Mouse (Mus musculus) heart, postnatal 36 days (tissue): Measurements from ENCODE around the gene Eno1. TPM values are rescaled to one million over a fixed set of nuclear protein-coding genes. Genes with fewer than 3 reads are reported as not detected.

Experiments
- DNase-seq, 2 experiments: peaks; one replicate each; pipeline ENCODE4 v3.0.0; 2021 to 2022
- intact Hi-C: fragments of 180-260 bp; cut with DNase I; formaldehyde crosslinking; loops from one replicate; pipeline ENCODE4 v1.15.1; 2025
- total RNA-seq, 2 experiments: library from RNA; stranded (reverse); gene quantifications; 2 replicates each; pipeline ENCODE4 v1.2.3; 2021

Gene Eno1
- total RNA-seq: 100 to 1,000 TPM; 106 to 108 TPM

DNA sequence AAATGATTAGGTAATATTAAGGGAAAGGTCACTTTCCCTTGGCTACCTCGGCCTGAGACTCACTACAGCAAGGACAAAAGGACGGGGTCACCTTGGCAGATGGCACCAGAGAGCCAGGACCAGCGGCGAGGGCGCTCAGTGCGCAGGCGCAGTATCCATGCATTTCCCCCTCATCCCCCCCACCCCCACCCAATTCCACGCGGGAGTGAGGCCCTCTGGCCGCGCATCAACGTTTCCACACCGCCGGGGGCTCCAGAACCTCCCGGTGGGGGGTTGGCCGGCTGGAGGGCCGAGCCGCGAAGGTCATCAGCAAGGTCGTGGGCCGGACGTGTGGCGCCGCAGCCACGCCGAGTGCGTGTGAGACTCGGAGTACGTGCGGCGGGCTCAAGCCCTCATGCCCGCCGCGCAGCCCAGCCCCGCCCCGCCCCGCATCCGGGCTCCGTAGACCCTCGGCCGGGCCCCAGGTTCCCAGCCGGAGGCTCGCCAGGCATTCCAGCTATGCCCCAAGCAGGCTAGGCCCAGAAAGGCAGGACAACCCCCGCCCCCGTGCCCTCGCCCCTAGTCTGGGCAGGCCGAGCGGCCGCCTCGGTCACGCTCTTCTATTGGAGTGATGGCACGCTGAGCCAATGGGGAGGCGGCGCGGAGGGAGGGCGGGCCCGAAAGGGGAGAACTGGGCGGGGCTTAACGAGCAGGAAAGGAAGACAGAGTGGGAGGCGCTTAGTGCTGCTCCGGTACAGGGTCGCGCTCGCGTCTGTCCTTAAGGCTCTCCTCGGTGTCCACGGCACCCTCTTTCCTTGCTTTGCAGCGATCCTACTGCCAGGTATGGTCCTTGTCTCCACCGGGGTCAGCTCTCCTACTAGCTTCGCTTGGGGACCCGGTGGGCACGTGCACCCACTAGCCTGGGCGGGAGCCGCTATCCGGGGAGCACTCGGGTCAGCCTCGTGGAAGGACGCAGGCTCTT, at the start of gene Eno1:
TSS of gene Eno1 (plus strand) at position 201 of the 961 bp plus-strand sequence.
- DNase-seq: peak; percentile 97 to 99
- intact Hi-C loops: no loop called here

DNA sequence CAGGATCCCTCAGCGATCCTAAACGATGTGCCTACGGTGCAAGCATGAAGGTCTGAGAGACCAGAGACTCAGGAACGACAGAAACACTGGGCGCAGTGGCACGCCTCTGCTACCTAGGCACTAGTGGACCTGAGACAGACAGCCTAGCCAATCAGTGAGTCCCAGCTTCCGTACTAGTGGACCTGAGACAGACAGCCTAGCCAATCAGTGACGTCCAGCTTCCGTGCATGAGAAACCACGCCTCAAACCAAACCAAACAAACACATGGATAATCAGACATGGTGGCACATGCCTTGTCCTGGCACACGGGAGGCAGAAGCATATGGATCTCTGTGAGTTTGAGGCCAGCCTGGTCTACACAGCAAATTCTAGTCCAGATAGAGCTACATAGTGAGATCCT, 48.3 kb upstream of the Eno1 start:
- intact Hi-C loops: no loop called here
- DNase-seq: no peak

- intact Hi-C loops: no loop called here
- DNase-seq: no peak
Measured at GRCm38 (mm10) chr4:150192199-150192598, 44.3 kb upstream of the Eno1 start.

- DNase-seq: peak; percentile 26 to 60
- intact Hi-C loops: no loop called here
Measured at GRCm38 (mm10) chr4:150193915-150194314, 42.6 kb upstream of the Eno1 start.

DNA sequence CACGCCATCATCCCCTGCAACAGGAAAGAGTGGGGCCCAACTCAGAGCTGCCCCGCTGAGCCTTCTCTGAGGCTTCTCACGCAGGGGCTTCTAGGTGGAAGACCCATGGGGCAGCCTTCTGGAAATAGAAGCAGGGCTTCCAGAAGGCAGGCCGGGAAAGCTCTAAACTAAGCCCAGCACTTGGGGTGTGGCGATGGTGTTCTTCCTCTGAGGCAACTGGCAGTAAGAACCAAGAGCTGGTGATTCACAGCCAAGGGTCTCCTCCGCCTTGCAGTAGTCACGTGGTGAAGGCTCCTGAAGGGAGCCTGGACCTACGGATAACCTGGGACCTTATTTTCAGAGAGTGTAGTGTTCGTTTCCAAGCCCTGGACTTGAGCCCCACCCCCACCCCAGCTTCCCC, 38.3 kb upstream of the Eno1 start:
- no peak for DNase-seq
- intact Hi-C loops: no loop called here

- no peak for DNase-seq
- intact Hi-C loops: no loop called here
Measured at GRCm38 (mm10) chr4:150201232-150201631, 35.3 kb upstream of the Eno1 start, which contains the start of gene Car6. Gene Car6, minus strand, starts transcription at chr4:150201332.

- DNase-seq: no peak
- intact Hi-C loops: no loop called here
Measured at GRCm38 (mm10) chr4:150202702-150203101, 33.8 kb upstream of the Eno1 start.

DNA sequence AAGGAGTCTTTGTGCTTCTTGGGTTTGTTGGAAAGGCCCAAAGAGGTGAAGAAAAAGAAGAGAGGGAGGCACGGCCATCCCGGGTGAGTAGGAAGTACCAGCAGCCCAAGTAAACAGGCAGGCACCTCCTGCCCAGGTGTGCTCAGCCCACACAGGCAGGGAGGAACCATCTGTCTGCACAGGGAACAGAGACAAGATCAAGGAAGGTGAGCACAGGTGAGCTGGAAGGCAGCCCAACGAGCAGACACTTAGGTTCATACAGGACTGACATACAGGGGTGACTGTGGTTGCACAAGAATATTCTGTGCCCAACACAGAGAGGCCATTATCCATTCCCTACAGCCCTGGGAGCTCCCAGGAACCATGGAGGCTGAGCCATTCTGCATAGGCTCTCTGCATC, 31.6 kb upstream of the Eno1 start:
- no peak for DNase-seq
- intact Hi-C loops: no loop called here

GRCm38 (mm10) chr4:150209751-150210150, 26.8 kb upstream of the Eno1 start:
- intact Hi-C loops: no loop called here
- no peak for DNase-seq

- DNase-seq: no peak
- intact Hi-C loops: no loop called here
Measured at GRCm38 (mm10) chr4:150210306-150210705, 26.2 kb upstream of the Eno1 start.

DNA sequence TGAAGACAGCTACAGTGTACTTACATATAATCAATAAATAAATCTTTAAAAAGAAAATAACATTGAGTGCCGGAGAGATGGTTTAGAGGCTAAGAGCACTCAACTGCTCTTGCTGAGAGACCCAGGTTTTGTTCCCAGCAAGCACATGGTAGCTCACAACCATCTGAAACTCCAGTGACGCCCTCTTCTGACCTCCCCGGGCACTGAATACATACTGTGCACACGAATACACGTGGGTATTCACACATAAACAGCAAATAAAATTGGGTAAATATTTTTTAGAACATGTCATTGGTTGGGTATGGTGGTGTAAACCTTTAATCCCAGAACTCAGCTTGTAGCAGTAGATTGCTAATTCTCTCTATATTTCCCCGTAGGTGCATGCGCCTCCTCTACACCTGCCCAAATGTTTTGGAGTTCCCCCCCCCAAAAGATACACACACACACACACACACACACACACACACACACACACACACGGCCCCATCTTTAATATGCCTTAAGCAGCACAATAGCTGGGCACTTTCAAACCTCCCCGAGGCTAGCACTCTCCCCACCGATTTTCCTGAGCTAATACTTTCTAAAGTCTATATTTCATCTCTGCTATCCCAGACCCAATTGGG, 24.5 kb upstream of the Eno1 start:
- no peak for DNase-seq
- intact Hi-C loops: no loop called here

- intact Hi-C loops: no loop called here
- DNase-seq: peak; percentile 21 to 40
Measured at GRCm38 (mm10) chr4:150212553-150212971, 24.0 kb upstream of the Eno1 start.

GRCm38 (mm10) chr4:150213910-150214309, 22.6 kb upstream of the Eno1 start:
- intact Hi-C loops: no loop called here

DNA sequence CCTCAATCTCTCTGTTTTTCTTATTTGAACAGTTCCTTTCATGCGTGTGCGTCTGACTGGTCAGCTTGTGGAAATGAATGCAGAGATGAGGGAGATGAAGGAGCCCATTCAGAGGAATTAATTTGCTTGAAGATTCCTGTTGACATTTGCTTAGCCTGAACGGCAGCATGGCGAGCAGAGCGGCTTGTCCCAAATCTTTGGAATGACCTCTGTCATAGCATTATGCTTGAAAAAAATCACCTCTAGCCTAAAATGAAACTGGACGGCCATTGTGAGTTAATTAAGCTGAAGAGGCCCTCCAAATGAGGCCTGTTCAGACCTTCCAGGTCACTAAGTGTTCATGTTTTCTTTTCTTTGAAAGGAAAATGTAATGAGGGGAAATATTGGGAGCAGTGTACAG, 20.1 kb upstream of the Eno1 start:
- DNase-seq: no peak
- intact Hi-C loops: loop anchor here (5.0 kb wide), 1 partner anchor 79 kb away; no protein-coding TSS in a partner anchor

More at GRCm38 (mm10) chr4:150213910-150214309, 22.6 kb upstream of the Eno1 start:
- no peak for DNase-seq

DNA sequence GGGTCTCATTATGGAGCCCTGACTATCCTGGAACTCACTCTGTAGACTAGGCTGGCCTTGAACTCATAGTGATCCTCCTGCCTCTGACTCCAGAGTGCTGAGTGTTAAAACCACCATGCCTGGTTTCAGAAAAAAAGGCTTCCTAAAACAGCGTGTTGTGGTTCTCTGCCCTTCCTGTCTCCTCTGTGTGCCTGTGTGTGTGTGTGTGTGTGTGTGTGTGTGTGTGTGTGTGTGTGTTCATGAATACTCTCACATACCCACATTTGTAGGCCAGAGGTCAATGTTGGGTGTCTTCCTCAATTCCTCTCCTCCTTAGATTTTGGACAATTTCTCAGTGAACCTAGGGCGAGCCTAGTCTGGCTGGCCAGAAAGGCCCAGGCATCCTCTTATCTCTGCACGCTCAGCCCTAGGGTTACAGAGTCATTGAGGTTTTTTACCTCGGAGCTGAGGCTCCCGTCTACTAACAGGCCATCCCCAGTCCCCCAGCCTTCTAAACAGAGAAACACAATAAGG, 19.4 kb upstream of the Eno1 start:
- DNase-seq: no peak
- intact Hi-C loops: loop anchor here (5.0 kb wide), 1 partner anchor 80 kb away; no protein-coding TSS in a partner anchor

- DNase-seq: no peak
- intact Hi-C loops: loop anchor here (5.0 kb wide), 1 partner anchor 81 kb away; no protein-coding TSS in a partner anchor
Measured at GRCm38 (mm10) chr4:150217935-150218334, 18.6 kb upstream of the Eno1 start.

GRCm38 (mm10) chr4:150219501-150220292, 16.8 kb upstream of the Eno1 start:
- intact Hi-C loops: loop anchor here (1.0 to 5.0 kb wide), 3 partner anchors 27 to 82 kb away; no protein-coding TSS in a partner anchor
- DNase-seq: peak; percentile 46 to 65

GRCm38 (mm10) chr4:150220584-150220983, 15.9 kb upstream of the Eno1 start:
- DNase-seq: no peak
- intact Hi-C loops: loop anchor here (2.0 kb wide), 1 partner anchor 26 kb away; no protein-coding TSS in a partner anchor

GRCm38 (mm10) chr4:150221017-150221640, 15.4 kb upstream of the Eno1 start:
- intact Hi-C loops: loop anchor here (2.0 kb wide), 1 partner anchor 26 kb away; no protein-coding TSS in a partner anchor
- no peak for DNase-seq

GRCm38 (mm10) chr4:150223830-150224229, 12.7 kb upstream of the Eno1 start:
- intact Hi-C loops: no loop called here
- no peak for DNase-seq
